Mouse (Mus musculus) neural tube, embryonic 12.5 days (tissue): ENCODE data around the gene Gast. TPM values are rescaled to one million over a fixed set of nuclear protein-coding genes. Genes with fewer than 3 reads are reported as not detected.
"Not testable (repeated sequence)": the region's sequence is repeated elsewhere in the genome, so short reads cannot be mapped to it uniquely, and the experiment has no call there.

ENCODE experiments used
- ATAC-seq: fragments of 200-750 bp; cut with Nextera tagmentation; 2 replicates; pipeline ENCODE4 v1.8.0; 2017; ENCODE audit warnings: low read depth, mild to moderate bottlenecking, moderate TSS enrichment, moderate library complexity; ENCODE audit not compliant: low FRiP score
- H3K27ac ChIP-seq: fragments of 300-500 bp; sonication (generic); 2 replicates; pipeline ENCODE4 v1.5.1; 2016
- H3K27me3 ChIP-seq: fragments of 300-500 bp; sonication (generic); replicated peaks from 2 replicates; pipeline ENCODE4 v1.6.1; 2016; ENCODE audit warnings: mild to moderate bottlenecking
- H3K36me3 ChIP-seq: fragments of 300-500 bp; sonication (generic); 2 replicates; pipeline ENCODE4 v1.6.1; 2016; ENCODE audit warnings: mild to moderate bottlenecking
- H3K4me1 ChIP-seq: fragments of 300-500 bp; sonication (generic); 2 replicates; pipeline ENCODE4 v1.6.1; 2016
- H3K4me2 ChIP-seq: fragments of 300-500 bp; sonication (generic); replicated peaks from 2 replicates; pipeline ENCODE4 v1.6.1; 2016; ENCODE audit warnings: mild to moderate bottlenecking
- H3K4me3 ChIP-seq: fragments of 300-500 bp; sonication (generic); 2 replicates; pipeline ENCODE4 v1.5.1; 2016
- H3K9ac ChIP-seq: fragments of 300-500 bp; sonication (generic); 2 replicates; pipeline ENCODE4 v1.6.1; 2016; ENCODE audit warnings: mild to moderate bottlenecking
- H3K9me3 ChIP-seq: fragments of 300-500 bp; sonication (generic); 2 replicates; pipeline ENCODE4 v1.6.1; 2016; ENCODE audit warnings: mild to moderate bottlenecking
- WGBS: fragments of 180-500 bp; shearing (Covaris S2); methylation state at CpG from one replicate; pipeline ENCODE4 v1.1.7; 2016; 5-methylcytosine and 5-hydroxymethylcytosine counted together
- polyA plus RNA-seq: library from polyadenylated mRNA; unstranded; fragments of >200 nt; fragmentation: Nextera tagmentation; extraction: Ambion mirVana; gene quantifications from 2 replicates; pipeline ENCODE4 v1.2.1, GENCODE M21; 2016

Gast gene
- not detected in 2 replicates for polyA plus RNA-seq

GRCm38 (mm10) chr11:100333944-100334457, at the start of gene Gast:
Gast (plus strand) TSS chr11:100334407.
- Histone ChIP-seq H3K4me2 (no peak within 1 kb of the TSS; the same call in 1 of the 2 replicates), H3K4me1 (peaks cover 30% of the 10 kb centered on the region), H3K9ac (no peak within 1 kb of the TSS), H3K36me3 (no peaks in the 10 kb centered on the region), H3K27me3 (no peaks in the 10 kb centered on the region), H3K27ac (no peak within 1 kb of the TSS), H3K4me3 (no peak within 1 kb of the TSS), H3K9me3 (no peaks in the 10 kb centered on the region)
- ATAC-seq = no peak
- WGBS = 84% methylated on average over 6 of the region's 6 CpGs

- 82% methylated on average over 4 of the region's 4 CpGs for WGBS
- Histone ChIP-seq H3K9me3 (no peaks in the 10 kb centered on the region), H3K27ac (no peak overlapping the region), H3K36me3 (no peaks in the 10 kb centered on the region), H3K4me3 (no peak overlapping the region), H3K4me2 (no peak overlapping the region), H3K4me1 (no peaks in the 10 kb centered on the region), H3K27me3 (no peaks in the 10 kb centered on the region), H3K9ac (no peak overlapping the region)
- ATAC-seq = no peak
Measured at GRCm38 (mm10) chr11:100284988-100285387, 49.2 kb upstream of the Gast start.

GRCm38 (mm10) chr11:100287024-100287423, 47.2 kb upstream of the Gast start:
- Histone ChIP-seq H3K4me1 (no peaks in the 10 kb centered on the region), H3K36me3 (no peaks in the 10 kb centered on the region), H3K4me2 (no peak overlapping the region), H3K27ac (no peak overlapping the region), H3K9ac (no peak overlapping the region), H3K9me3 (no peaks in the 10 kb centered on the region), H3K4me3 (no peak overlapping the region), H3K27me3 (no peaks in the 10 kb centered on the region)
- WGBS = 35% methylated on average over 10 of the region's 10 CpGs
- ATAC-seq = no peak

DNA sequence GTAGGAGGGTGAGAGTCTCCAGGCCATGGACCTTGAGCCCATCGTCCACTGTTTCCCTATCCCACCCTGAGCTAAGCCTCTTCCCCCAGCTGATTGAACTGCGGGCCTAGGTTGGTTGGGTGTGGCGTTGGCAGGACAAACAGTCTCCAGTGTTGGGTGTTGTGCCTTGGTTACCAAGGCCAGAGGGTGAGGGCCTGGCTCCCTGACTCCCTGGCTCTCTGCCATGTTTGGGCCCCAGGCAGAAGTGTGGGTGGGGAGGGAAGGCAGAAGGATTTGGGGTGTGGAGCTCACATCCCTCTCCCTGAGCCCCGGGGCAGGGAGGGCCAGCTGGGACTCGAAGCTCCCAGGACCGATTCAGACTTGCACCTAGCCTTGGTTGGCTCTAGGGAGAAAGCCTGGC, 45.3 kb upstream of the Gast start:
- WGBS = 89% methylated on average over 6 of the region's 6 CpGs
- Histone ChIP-seq H3K4me3 (no peak overlapping the region), H3K9me3 (no peaks in the 10 kb centered on the region), H3K4me2 (no peak overlapping the region), H3K36me3 (no peaks in the 10 kb centered on the region), H3K27me3 (no peaks in the 10 kb centered on the region), H3K9ac (no peak overlapping the region), H3K27ac (no peak overlapping the region), H3K4me1 (peaks cover 4% of the 10 kb centered on the region; the same call in 1 of the 2 replicates)
- ATAC-seq = no peak

GRCm38 (mm10) chr11:100290235-100290634, 44.0 kb upstream of the Gast start:
- no peak overlapping the region for H3K4me3 ChIP-seq
- H3K36me3 ChIP-seq = no peaks in the 10 kb centered on the region
- no peak for ATAC-seq
- WGBS = 54% methylated on average over 5 of the region's 5 CpGs
- no peak overlapping the region for H3K9ac ChIP-seq
- no peak overlapping the region for H3K4me2 ChIP-seq
- peaks cover 4% of the 10 kb centered on the region for H3K4me1 ChIP-seq
- no peaks in the 10 kb centered on the region for H3K9me3 ChIP-seq
- no peak overlapping the region for H3K27ac ChIP-seq
- H3K27me3 ChIP-seq = no peaks in the 10 kb centered on the region

DNA sequence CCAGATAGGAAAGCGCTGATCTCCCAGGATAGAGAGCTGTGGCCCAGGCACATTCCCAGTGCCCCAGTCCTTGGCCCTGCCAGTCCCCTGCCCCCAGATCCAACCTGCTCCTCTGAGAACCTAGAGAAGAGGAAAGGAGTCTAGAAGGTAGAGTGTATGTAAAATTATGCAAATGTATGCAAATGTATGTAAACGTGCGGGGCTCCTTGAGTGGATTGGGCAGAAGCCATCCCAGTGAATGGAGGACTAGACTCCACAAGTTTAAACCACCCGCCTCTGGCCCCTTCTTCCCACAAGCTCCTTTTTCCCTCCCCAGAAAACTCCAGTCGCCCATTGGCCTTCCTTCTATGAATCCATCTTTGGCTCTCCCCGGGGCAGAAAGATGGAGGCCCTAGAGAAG, 41.3 kb upstream of the Gast start:
- no peaks in the 10 kb centered on the region for H3K9me3 ChIP-seq
- no peaks in the 10 kb centered on the region for H3K27me3 ChIP-seq
- H3K4me1 ChIP-seq = peaks cover 4% of the 10 kb centered on the region
- H3K27ac ChIP-seq = no peak overlapping the region
- no peak for ATAC-seq
- no peak overlapping the region for H3K4me3 ChIP-seq
- H3K36me3 ChIP-seq = no peaks in the 10 kb centered on the region
- no peak overlapping the region for H3K9ac ChIP-seq
- 50% methylated on average over 6 of the region's 6 CpGs for WGBS
- no peak overlapping the region for H3K4me2 ChIP-seq

DNA sequence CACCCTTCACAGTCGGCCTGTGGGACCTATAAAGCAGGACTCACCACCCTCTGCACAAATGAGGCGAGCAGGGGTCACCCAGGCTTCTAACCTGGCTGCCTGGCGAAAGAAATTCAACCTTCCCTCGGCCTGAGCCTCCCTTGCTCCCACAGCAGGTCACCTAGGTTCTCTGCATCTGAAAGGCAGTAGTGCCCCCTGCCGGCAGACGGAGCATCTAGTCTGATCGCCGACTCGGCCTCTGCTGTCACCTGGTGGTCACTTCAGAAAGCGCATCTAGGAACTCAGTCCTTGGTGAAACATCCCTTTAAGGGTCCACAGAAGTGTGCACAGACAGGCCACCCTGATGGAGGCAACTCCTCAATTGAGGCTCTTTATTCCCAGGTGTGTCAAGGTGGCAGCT, 38.9 kb upstream of the Gast start:
- H3K36me3 ChIP-seq = no peaks in the 10 kb centered on the region
- H3K27me3 ChIP-seq = no peaks in the 10 kb centered on the region
- H3K9me3 ChIP-seq = no peaks in the 10 kb centered on the region
- H3K9ac ChIP-seq = no peak overlapping the region
- no peak for ATAC-seq
- 2% methylated on average over 10 of the region's 10 CpGs for WGBS
- H3K27ac ChIP-seq = no peak overlapping the region
- no peak overlapping the region for H3K4me3 ChIP-seq
- peaks cover 4% of the 10 kb centered on the region for H3K4me1 ChIP-seq
- 0 out of 2 replicates have a peak overlapping the region, but pooled peaks have one; percentile 30 for H3K4me2 ChIP-seq

DNA sequence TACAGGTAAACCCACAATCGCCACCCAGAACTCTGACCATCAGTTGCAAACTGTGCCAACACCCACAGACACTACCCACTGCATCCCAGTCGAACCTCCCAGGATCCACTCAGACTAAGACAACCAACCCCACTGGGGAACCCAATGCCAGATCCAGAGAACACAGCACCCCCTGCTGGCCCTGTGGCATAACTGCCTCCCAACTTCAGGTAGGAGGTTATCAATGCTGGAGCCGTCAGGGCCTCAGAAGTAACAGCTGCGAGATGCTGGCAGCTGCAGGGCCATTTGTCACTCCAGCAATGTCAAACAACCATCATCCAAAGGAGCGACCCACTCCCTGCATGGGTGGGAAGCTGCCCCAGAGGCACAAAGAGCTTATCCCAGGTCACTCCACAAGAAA, 36.4 kb upstream of the Gast start:
- Histone ChIP-seq H3K4me3 (no peak overlapping the region), H3K9me3 (no peaks in the 10 kb centered on the region), H3K9ac (no peak overlapping the region), H3K27ac (no peak overlapping the region), H3K4me2 (peak overlapping the region; percentile 45), H3K36me3 (no peaks in the 10 kb centered on the region), H3K27me3 (no peaks in the 10 kb centered on the region), H3K4me1 (peaks cover 4% of the 10 kb centered on the region)
- 45% methylated on average over 5 of the region's 5 CpGs for WGBS
- no peak for ATAC-seq

DNA sequence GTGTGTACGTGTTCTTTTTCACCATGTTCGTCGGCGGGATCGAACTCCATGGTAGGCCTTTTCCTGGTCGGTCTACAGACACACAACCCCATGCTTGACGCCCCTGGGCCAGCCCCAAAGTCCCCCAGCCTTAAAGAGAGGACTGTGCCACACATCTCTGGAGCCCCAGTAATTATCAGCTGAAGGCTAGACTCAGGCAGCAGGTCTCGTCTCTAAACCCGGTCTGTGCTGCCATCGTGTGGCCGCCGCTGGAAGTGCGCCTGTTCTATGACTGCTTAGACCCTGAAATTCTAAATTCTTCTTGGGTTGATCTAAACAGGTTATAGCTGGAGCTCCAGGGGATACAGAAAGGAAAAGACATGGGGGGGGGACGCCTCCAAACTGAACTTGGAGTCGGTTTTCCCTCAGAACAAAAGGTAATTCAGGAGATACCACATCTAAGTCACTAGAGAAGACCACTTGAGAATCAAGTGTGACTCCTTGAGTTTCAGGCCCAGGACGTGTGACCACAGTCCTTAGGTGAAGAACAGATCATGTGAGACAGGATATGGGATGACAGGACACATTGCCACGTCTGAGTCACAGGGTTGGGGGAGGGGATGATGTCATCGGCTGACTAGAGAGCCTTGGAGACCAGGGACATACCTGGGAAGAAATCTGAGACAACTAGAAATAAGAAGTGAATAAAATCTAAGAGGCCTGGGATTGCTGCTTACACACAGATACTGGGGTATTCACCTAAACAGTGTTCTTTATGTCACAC, 35.8 kb upstream of the Gast start:
- 22% methylated on average over 18 of the region's 18 CpGs for WGBS
- Histone ChIP-seq H3K4me1 (no peaks in the 10 kb centered on the region; the same call in 1 of the 2 replicates), H3K27ac (no peak overlapping the region), H3K4me3 (no peak overlapping the region), H3K9me3 (no peaks in the 10 kb centered on the region), H3K36me3 (no peaks in the 10 kb centered on the region), H3K4me2 (peak overlapping the region; percentile 45), H3K27me3 (no peaks in the 10 kb centered on the region), H3K9ac (no peak overlapping the region)
- peak; percentile 54; the same call in 1 of the 2 replicates for ATAC-seq

DNA sequence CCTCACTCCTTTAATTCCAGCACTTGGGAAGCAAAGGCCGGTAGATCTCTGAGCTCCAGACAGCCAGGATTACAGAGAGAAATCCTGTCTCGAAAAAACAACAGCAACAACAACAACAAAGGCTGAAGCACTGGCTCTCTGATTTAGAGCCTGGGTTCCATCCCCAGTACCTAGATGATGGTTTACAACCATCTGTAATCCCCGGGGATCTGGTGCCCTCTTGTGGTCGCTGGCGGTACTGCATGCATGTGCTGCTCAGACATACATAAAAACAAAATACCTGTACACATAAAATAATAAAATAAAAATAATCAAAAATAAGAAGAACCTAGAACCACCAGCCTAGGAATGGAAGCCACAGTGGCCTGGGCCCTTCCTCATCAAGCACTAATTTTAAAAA, 33.9 kb upstream of the Gast start:
- no peaks in the 10 kb centered on the region for H3K9me3 ChIP-seq
- H3K27me3 ChIP-seq = no peaks in the 10 kb centered on the region
- WGBS = 9% methylated on average over 5 of the region's 5 CpGs
- H3K27ac ChIP-seq = no peak overlapping the region
- no peak overlapping the region for H3K4me2 ChIP-seq
- no peak for ATAC-seq
- no peak overlapping the region for H3K4me3 ChIP-seq
- no peaks in the 10 kb centered on the region for H3K4me1 ChIP-seq
- no peaks in the 10 kb centered on the region for H3K36me3 ChIP-seq
- no peak overlapping the region for H3K9ac ChIP-seq

GRCm38 (mm10) chr11:100301292-100301691, 32.9 kb upstream of the Gast start:
- no peak for ATAC-seq
- WGBS = 89% methylated on average over 5 of the region's 5 CpGs
- Histone ChIP-seq H3K4me2 (no peak overlapping the region), H3K9me3 (no peaks in the 10 kb centered on the region), H3K27me3 (no peaks in the 10 kb centered on the region), H3K9ac (no peak overlapping the region), H3K36me3 (no peaks in the 10 kb centered on the region), H3K4me1 (no peaks in the 10 kb centered on the region), H3K27ac (no peak overlapping the region), H3K4me3 (no peak overlapping the region)

- Histone ChIP-seq H3K4me3 (no peak overlapping the region), H3K4me2 (no peak overlapping the region), H3K36me3 (no peaks in the 10 kb centered on the region), H3K9ac (no peak overlapping the region), H3K27me3 (no peaks in the 10 kb centered on the region), H3K9me3 (no peaks in the 10 kb centered on the region), H3K4me1 (peaks cover 9% of the 10 kb centered on the region), H3K27ac (no peak overlapping the region)
- no peak for ATAC-seq
- WGBS = 86% methylated on average over 5 of the region's 5 CpGs
Measured at GRCm38 (mm10) chr11:100307900-100308299, 26.3 kb upstream of the Gast start.

- 94% methylated on average over 6 of the region's 6 CpGs for WGBS
- not testable (repeated sequence) for H3K9ac ChIP-seq, H3K9me3 ChIP-seq, H3K4me2 ChIP-seq, ATAC-seq, H3K36me3 ChIP-seq, H3K27ac ChIP-seq, H3K4me3 ChIP-seq, H3K27me3 ChIP-seq, H3K4me1 ChIP-seq
Measured at GRCm38 (mm10) chr11:100308672-100309071, 25.5 kb upstream of the Gast start.
